Mouse (Mus musculus) hindlimb bud, embryonic 11.5 days (tissue): ENCODE measurements around the gene Ctbp2.

Experiments
- DNase-seq: peaks from one replicate; pipeline ENCODE4 v3.0.0-alpha.2; 2012; ENCODE audit warnings: low read depth, low spot score; ENCODE audit errors: extremely low spot score

Ctbp2 gene

DNA sequence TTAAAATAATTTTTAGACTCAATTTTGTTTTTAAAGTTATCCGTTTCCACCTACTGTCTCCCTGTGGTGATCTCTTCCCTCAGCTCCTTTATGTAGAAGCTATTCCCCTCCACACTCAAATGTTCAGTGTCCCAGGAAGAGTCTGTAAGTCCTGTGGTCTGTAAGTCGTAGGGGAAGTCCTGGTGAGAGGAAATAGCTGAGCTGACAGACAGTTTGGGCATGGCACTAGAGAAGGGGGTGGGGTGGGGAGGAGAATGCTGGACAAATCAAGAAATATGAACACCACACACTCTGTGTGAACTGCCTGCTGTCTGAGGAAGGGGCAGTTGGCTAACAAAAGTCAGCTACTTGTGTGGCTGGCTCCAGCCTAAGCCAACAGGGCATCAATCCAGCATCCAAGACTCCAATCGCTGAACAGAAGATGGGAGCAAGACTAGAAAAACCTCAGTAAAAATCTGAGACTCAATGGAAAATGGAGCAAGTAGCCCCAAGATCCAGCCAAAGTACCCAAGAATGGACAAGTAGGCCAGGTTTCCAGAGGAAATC is 76.0 kb downstream of the Ctbp2 start:
- no peak for DNase-seq

DNA sequence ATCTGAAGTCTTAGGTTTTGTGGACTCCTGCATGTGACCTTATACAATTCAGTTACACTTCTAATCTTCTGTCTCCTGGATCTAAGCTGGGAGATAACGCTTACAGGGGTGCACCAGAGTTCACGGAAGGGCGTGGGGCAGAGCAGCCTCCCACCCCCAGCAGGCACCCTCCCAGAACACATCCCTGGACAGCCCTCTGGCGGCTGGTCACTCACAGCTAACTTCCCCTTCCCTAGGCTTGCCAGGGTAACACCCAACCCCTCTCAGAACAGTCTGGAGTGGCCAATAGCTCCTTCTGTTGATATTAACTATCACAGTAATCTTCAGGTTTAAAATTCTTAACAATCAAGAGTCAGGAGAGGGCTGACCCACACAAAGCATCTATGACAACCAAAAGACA is 76.9 kb downstream of the Ctbp2 start:
- DNase-seq = no peak

DNA sequence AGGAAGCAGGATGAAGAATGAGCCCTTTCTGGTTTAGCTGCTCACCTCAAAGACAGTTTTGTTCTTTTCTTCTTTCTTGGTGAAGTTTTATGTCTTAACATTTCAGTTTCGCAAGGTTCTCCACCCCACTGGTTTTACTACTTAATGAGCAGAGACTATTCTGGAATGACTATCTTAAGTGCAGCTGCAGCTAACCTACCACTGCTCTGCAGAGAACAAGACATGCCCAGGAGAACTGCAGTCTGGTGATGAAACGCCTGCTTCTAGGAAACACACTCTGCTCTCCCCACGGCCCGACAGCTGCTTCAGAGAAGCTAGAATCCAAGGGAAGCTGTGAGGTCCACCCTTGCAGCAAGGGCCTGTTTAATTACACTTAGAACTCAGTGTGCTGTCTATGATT is 79.4 kb downstream of the Ctbp2 start:
- DNase-seq = no peak

DNA sequence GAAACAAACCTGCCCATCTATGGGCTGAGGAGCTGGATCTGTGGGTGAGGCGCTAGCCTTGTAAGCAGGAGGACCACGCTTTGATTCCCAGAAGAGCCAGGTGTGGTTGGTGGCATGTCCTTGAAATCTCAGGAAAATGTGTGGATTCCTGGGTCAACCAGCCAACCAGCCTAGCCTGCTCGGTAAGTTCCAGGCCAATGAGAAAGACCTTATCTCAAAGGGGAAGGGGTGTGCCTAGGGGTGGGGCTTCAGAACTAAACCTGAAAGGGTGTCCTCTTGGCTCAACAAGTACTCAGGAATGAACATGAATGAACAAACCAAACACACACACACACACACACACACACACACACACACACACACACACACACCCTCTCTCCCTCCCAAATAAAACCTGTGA is 82.4 kb downstream of the Ctbp2 start:
- DNase-seq = no peak

DNA sequence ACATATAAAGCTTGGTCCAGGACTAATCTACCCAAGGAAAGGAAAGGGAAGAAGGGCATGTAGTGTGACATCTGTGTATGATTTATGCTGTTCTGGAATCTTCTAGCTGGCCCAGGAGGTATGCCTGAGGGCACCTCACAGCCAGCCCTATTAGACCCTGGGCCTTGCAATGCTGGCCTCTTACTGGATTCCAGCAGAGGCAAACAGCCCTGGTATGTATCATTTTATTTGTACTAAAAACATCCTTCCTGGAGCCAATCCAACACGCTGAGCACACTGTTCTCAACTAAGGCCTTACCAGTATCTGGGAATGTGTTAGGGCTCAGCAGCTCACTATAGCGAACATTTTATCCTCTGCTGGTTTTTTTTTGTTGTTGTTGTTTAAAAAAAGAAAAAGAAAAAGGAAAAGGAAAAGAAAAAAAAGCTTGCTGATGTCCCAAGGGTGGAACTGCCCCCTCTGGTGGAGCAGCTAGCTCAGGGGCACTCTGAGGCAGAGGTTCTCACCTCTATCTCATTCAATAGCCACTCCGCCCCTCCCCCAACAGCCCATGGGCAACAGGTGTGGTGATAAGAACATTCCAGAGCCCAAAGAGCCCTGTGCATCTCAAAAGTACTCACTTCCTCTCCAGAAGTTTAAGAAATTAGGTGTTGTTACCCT is 83.3 kb downstream of the Ctbp2 start:
- DNase-seq = no peak

DNA sequence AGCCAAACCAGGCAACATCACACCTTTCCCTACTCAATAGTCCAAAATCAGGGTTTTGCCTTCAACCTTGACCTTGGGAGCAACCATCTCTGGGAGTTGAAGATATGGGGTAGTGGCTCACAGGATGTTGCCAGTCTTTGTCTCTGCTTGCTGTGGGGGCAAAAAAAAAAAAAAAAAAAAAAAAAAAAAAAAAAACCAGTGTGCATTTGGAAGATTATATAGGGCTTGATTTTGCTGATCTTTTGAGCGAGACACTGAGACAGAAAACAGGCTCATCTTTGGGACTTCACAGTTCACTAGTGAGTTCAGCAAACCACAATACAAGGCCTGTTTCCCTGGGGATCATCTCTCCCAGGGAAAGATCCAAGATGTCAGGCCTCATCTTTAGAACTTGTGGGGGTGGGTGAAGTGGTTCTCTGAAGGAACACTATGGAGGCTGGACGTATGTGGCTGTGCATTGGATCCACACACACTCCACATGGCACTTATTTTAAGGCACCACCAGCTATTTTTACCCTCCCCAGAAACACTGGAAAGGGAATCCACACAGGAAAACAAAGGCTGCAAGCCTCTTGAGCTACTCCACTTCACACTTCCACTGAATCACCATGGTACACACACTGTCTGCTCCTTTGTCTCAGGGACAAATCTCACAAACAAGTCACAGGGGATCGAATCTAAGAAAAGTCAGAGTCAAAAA is 84.4 kb downstream of the Ctbp2 start:
- no peak for DNase-seq

DNA sequence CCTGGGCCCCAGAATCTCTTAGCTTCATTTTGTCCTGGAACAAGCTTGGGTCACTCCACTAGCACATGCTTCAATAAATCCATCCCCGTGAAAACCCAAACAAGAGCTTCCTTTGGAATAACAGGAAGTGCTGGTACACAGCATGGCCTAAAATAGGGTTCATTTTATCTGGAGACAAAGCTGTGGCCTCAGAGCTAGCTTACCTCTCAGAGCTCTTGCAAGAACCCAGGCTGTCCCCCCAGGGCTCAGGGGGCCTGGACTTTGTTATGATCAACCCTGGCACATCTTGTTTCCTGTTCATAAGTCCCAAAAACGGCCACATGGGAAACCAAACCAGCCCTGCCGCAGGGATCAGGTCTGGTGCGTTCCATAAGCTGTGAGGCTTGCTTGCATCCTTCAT is 86.5 kb downstream of the Ctbp2 start:
- DNase-seq = peak; percentile 67

DNA sequence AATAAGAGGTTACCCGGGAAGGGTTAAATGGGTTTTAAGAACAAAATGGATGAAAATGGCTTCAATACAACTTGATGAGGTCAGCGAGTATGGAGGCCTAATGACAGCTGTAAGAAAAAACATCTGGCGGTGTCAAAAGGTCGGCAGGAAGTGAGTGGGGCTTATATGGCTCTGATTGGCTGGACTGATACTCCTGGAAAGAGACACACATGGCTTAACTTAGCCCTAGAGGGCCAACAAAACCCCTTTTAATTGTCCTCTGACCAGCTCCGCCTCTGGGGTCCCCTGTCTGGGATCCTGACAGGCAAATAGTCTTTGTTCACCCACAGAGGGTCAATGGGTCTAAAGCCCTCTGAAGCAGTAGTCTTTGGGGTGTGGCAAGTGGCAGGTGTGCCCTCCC is 86.9 kb downstream of the Ctbp2 start:
- peak; percentile 96 for DNase-seq

DNA sequence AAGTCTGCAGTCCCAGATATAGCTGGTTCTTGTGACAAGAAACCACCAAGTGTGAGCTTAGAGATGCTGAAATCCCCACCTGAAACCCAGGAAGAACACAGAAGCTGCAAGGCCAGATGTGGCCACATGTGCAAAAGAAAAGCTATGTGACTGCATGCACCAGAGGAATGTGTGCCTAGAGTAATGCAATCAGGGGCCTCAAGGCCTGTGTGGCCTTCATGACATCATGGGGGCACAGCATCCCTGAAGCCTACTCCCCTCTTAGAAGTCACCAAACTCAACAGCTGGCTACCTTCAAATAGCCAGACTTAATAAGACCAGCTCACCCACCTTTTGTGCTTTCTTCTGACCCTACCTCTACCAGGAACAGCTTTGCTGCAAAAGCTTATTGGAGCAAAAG is 88.3 kb downstream of the Ctbp2 start:
- DNase-seq = no peak

DNA sequence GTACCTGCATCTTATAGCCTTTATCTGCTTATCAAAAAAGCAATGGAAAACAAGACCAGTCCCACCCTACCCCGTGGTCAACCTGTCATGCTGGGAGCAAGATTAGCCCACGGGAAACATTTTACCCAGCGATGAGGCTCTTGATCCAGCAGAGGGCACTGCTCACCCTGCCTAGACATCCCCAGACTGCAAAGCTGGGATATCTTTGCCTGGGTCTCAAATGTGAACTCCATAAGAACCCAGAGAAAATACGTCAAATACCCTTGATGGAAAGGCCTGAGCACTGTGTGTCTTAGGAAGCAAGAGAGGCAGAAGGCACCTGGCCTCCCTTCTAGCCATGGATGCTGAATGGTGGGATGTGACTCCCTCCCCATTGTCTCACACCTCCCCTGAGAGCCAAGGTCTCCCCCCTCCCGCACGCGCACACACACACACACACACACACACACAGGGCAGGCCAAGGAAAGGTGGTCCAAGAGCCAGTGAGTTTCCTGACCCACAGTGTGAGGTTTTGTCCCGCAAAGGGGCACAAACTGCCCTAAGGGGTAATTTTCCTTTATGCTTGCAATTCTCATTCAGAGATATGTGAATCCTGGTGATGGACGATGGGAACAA is 91.5 kb downstream of the Ctbp2 start:
- DNase-seq = peak; percentile 37

DNA sequence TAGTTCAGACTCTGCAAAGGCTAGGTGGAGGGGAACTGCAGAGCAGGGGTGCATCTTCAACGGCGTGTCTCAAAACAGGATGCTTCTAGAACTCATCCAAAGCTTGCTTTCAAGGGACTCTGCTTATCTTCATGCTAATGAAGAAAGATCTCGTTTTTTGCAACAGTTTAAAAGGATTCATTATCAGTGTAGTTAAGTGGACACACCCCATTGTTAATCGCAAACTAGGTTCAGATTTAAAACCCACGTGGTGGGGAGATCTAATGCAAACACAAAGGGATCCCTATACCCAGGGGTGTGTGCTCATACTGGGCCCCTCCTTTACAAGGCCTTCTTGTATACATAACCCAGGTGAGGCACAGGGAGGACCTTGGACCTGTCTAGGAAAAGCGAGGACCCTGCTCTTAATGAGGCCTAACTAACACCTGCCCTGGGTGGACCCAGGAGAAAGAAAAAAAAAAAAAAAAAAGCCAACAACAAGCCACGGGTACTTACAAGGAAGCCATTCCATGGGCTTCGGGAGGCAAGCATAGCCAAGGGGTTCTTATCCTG is 94.6 kb downstream of the Ctbp2 start:
- no peak for DNase-seq

DNA sequence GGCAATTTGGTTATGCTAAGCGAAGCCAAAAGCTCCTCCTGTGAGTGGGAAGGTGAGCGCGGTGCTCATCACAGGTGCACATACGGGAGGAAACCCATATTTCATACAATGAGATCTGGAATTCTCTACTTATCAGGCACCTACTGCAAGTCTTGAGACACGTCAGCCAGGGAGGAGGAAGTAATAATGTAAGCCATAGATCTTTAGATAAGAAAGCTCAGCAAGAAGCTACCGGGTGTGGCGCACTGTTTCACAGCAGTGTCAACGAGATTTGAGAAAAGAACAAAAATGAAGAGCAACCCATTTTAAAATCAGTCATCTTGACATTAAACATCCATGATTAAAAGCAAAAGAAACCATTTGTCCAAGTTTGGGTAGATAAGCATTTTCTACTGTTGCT is 95.2 kb downstream of the Ctbp2 start:
- DNase-seq = no peak

DNA sequence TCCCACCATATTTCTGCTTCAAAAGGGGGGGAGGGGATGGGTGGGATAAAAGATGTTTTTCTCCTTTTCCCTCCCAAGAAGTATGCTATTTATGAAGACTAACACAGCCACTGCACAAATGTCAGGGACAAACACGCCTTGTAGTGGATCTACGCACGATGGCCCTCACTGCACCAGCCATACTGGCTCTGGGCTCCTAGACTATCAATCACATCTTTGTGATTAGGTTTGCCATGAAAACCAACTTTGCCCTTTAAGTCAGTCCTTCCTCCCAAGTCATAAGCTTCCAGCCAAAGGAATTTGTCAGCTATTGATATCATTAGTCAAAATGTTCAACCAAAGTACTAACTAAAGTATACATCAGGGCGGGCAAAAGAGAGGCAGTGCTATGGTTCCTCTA is 96.2 kb downstream of the Ctbp2 start:
- no peak for DNase-seq

DNA sequence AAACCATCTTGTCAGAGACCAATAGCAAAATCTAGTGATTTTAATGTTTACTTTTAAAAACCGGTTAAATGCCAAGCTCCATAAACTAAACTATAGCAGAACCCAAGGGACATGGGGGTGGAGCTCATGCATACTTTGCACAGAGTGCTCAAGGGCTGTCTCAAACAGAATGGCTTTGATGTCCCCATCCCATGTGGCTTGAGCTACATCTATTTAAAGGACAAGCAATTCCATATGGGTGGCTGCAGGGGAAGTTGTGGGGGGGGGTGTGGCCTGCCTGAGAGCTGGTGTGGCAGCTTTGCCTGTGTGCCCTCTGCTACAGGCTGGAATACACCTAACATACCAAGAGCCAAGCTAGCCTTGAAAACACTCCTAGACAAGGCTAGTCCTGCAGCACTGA is 99.5 kb downstream of the Ctbp2 start:
- no peak for DNase-seq

DNA sequence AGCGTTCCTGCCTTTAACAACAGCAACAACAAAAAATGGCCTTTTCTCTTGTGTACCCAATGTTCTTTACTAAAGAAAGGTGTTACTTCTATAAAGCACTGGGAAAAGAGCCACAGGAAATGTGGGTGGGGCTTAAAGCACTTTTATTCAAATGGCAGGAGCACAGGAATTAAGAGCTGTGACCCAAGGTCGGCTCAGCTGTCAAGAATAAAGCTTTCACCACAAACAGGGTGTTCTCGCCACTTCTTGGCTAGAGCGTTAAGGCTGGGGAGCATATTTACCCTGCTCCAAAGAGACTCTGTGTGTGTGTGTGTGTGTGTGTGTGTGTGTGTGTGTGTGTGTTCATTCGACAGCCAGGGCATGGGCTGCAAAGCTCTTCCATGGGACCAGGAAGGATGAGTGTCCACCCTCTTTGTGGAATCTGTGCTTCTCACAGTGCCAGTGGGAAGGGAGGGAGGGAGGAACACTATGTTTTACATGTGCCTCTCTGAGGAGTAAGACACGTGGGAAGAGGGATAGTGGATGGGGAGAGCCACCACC is 104.6 kb downstream of the Ctbp2 start:
- no peak for DNase-seq

DNA sequence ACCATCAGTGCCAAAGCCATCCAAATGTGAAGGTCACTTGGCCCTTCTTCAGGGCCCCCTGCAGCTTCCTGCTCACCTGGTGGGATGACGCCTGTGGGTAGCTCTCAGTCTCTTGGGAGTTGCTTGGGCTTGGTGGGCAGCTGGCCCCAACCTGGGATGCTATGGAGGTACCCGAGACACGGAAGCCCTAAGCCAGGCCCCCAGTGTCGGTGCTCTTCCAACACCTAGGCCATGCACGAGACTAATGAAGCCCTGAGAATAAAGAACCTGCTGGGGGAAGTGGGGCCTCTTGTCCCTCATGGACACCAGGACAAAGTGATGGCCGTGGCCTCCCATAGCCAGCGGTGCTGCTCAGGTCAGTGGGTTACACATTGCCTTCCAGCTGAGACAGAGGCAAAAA is 105.2 kb downstream of the Ctbp2 start:
- no peak for DNase-seq

DNA sequence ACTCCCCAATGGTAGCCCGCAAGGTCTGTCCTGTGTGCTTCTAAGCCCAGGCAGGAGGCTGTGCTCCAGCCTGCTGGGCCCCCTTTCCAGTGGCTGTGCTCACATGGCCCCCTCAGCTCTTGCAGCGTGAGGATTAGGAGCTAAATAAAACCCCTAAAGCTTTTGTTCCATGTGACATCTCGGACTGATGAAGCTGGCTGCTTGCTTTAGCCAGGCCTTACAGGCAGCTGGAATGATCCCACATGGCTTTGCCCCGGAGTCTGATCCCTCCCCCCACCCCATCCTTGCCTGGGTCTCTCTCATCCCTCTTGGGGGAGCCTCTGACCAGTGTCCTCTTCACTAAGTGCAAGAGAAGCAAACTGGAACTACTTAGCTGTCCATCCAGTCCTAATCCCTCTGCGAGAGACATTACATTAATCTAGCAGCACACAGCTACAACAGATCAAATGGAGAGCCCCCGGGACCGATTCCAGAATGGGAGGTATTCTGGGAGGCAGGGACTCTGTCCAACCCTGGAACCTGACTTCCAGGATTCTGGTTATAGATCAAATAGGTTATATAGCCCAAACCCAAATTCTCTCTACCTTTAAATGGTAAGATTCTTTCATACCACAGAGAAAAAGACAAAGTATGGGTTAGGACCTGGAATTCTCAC is 108.6 kb downstream of the Ctbp2 start:
- DNase-seq = no peak

DNA sequence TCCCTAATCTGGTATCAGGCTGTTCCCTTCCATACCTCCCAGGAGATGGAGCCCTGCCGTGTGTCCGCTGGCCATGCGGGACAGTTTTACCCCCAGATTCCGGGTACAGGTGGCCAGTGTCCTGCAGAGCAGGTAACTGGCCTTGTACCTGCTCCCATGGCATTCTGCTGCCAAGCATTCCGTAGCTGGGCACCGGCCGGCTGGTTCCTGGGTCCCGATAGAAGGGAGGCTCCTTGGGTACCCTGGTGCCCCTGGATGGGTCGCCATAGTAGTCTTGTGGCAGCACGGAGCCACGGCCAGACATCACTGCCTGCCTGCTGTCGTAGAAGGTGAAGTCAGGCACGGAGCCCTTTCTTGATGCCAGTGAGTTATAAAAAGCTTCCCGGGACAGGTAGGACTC is 109.5 kb downstream of the Ctbp2 start:
- DNase-seq = no peak

DNA sequence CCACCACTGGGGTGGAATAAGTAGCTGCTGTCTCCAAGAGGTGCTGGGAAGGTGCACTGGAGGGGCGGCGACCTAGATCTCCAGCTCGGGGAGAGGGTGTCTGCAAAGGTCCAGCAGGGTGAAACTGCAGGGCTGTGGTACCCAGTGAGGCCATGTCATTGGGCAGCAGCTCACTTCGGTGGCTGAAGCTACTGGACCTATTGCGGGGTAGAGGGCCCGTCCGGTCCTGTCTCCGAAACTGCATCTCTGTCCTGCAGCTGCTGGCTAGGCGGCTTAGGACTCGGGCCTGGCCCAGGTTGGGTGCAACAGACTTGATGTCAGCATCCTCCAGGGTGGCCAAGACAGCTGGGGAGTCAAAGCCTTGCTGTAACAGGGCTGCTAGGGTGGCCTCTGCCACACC is 110.2 kb downstream of the Ctbp2 start:
- no peak for DNase-seq

DNA sequence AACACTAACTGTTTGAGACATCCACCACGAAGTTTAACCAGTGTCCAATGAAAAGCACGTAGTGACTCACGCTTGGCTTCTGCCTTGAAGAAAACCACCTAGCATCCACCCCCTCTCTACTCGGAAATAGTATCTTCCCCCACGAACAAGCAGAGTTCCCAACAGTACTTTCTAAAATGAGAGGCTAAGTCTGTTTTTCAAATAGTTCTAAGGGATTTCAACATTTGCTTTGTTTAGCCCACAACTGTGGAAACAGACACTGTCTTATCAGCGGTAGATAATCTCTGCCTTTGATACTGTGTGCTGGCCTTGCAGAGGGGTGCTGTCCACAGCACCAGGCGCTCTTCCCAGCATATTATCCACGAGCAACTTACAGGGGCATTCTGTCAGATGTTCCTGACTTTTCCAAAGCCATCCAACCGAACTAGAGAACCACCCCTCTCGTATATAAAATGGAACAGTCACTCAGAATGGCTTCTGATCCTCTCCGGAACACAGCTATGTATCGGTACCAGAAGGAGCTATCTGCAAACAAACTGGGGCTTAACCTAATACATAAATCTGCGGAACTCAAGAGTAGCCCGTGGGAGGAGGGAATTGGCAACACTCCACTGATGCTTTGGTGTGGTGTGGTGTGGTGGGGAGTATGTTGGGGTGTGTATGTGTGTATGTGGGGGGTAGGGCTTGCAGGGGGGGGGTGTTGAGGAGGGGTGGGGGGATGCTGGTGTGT is 111.4 kb downstream of the Ctbp2 start:
- DNase-seq = no peak

DNA sequence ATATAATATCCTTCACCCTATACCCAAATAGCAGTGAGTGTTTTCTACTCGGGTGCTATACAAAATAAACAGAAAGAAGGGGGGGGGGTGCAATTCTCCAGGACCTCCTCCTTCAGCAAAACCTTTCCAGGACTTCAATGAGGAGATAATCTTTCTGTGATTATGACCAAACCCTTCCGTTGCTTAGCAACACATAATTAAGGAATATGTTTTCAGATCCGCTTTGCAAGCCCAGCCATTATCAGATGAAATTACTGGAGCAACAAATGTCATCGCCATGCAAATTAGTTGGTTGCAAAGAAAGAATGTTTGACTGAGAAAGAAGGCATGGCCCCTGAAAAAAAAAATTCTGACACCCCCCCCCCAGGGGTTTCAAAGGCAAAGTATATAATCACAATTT is 112.5 kb downstream of the Ctbp2 start:
- no peak for DNase-seq
